Mouse (Mus musculus) small intestine, adult 2 months (tissue): ENCODE measurements around the gene Tmem214.

Experiments
- CTCF ChIP-seq: fragments of 200-500 bp; IDR thresholded peaks from 2 replicates; pipeline ENCODE4 v1.5.1; 2012; ENCODE audit warnings: low read depth, mild to moderate bottlenecking, control low read depth, inconsistent platforms, low read length, moderate library complexity, mixed read lengths; ENCODE audit not compliant: insufficient replicate concordance, insufficient read length; ENCODE audit errors: extremely low read depth
- POLR2A ChIP-seq: fragments of 200-500 bp; IDR thresholded peaks from 2 replicates; pipeline ENCODE4 v1.6.1; 2012; ENCODE audit warnings: low read depth, mild to moderate bottlenecking, control low read depth, inconsistent platforms, low read length, moderate library complexity

GRCm38 (mm10) chr5:30818758-30819309, 49.0 kb upstream of the Tmem214 start:
- no peak for TF ChIP-seq CTCF
- TF ChIP-seq POLR2A = no peak
